Mouse (Mus musculus): ENCODE results near the gene Por. TPM values are rescaled to one million over a fixed set of nuclear protein-coding genes. Genes with fewer than 3 reads are reported as not detected.

The Por gene
- polyA plus RNA-seq, 1 experiment: 145 TPM

DNA sequence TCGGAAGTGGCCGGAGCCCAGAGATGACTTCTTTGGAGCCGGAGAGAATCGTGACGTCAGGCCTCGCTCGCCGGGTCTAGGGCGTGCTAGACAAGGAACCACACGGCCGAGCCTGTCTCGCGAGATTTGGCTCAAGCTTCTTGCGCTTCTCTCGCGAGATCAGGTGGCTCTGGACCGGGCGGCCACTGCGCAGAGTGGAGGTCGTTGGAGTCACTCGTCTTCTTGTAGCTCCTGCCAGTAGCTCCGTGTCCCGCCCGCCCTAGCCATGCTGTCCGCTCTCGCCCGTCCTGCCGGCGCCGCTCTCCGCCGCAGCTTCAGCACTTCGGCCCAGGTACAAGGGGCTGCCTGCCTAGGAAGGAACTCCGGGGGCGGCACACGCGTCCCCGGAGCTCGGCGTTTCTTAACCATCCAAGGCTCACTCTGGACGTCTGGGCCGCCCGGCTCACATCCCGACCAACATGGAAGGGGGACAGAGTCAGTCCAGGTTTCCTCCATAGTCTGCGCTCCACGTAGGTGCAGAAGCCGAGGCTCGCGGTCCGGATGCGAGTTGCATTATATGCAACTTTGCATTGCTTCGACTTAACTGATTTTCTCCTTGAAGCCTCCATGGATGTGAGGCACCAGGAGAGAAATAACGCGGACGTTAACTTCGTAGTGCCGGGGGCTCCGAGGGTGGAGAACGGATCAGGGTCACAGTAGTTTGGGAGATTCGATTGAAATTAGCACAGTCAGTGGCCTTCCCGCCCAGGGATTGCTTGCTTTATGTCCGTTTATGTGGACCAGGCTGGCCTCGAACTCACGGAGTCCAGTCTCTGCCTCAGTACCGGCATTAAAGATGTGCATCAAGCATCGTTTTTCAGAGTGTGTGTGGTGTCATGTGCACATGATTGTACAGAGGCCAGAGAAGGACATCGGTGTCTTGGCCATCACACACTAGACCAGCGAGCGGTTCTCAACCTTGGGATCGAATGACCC lies 108.9 kb downstream of the Por start, which contains the start of gene Mdh2:
TSS of gene Mdh2 (plus strand) at position 10 of the 975 bp plus-strand sequence.
- peak; percentile 100 for DNase-seq (ENCODE audit: low read depth)
- TF ChIP-seq POLR2A (IDR thresholded peaks at IDR 0.05; ENCODE audit: borderline replicate concordance, extremely low read depth, insufficient read depth, insufficient read length, poor library complexity, severe bottlenecking): peak; percentile 76; the same call in 1 of the 2 replicates
- no peak for TF ChIP-seq CTCF (IDR thresholded peaks at IDR 0.05; ENCODE audit: borderline replicate concordance, extremely low read depth, insufficient read depth, insufficient read length)

DNA sequence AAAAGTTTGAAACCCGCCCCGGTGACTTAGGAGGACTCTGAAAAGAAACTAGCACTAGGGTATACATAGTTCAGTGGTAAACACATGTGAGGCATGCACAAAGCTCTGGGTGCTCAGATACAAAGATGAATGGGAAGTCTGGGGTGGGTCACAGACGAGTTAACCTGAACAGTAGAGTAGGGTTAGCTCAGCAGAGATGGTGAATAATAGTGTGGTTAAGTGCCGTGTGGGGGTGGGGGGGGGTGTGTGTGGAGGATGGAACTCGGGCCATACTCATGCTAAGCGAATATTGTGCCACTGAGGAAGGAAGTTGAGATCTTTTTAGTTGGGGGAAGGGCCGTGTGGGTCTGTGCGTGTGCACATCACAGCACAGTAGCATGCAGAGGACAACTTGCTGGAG lies 110.5 kb downstream of the Por start:
- TF ChIP-seq POLR2A (IDR thresholded peaks at IDR 0.05; ENCODE audit: borderline replicate concordance, extremely low read depth, insufficient read depth, insufficient read length, poor library complexity, severe bottlenecking): no peak
- no peak for TF ChIP-seq CTCF (IDR thresholded peaks at IDR 0.05; ENCODE audit: borderline replicate concordance, extremely low read depth, insufficient read depth, insufficient read length)
- no peak for DNase-seq (ENCODE audit: low read depth)

DNA sequence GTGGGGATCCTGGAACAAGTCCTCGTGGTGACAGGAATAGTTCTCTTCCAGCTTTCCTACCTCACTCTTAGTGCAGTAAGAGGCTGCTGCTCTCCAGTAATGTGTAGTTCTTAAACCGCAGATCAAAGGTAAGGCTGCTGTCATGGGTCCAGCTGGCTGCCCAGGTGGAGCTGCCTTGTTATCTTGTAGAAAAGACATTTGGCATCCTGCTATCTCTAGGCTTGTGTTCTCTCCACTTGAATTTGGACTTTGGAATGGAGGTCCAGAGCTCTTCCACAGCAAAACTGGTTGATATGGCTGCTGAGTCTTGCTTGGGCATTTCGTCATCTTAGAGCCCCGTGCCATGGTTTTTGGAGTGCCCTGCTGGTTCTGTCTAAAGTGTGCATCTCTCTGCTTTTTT lies 113.1 kb downstream of the Por start:
- no peak for DNase-seq (ENCODE audit: low read depth)
- TF ChIP-seq CTCF (IDR thresholded peaks at IDR 0.05; ENCODE audit: borderline replicate concordance, extremely low read depth, insufficient read depth, insufficient read length): no peak
- TF ChIP-seq POLR2A (IDR thresholded peaks at IDR 0.05; ENCODE audit: borderline replicate concordance, extremely low read depth, insufficient read depth, insufficient read length, poor library complexity, severe bottlenecking): no peak

Other genes with a start within 250 kb of the Por start
- gene Hip1, start 124.9 kb upstream of the Por start, polyA plus RNA-seq (2012; rRNA removed): 44.0 and 58.5 TPM in 2 replicates
- not detected in 2 replicates for gene Ccl26, start 106.5 kb upstream of the Por start, polyA plus RNA-seq (2012; rRNA removed)
- 0.97 and 1.3 TPM in 2 replicates for gene Ccl24, start 97.0 kb upstream of the Por start, polyA plus RNA-seq (2012; rRNA removed)
- 42.5 and 64.4 TPM in 2 replicates for gene Rhbdd2, start 37.4 kb upstream of the Por start, polyA plus RNA-seq (2012; rRNA removed)
- gene Tmem120a, start 74.4 kb downstream of the Por start, polyA plus RNA-seq (2012; rRNA removed): 36.9 and 39.3 TPM in 2 replicates
- 0.08 and 0.15 TPM in 2 replicates for gene Styxl1, start 108.4 kb downstream of the Por start, polyA plus RNA-seq (2012; rRNA removed)
- 476 and 499 TPM in 2 replicates for gene Mdh2, start 108.4 kb downstream of the Por start, polyA plus RNA-seq (2012; rRNA removed)
- 57.1 and 82.6 TPM in 2 replicates for gene Srrm3, start 136.9 kb downstream of the Por start, polyA plus RNA-seq (2012; rRNA removed)
- 17.2 and 27.4 TPM in 2 replicates for gene Hspb1, start 217.9 kb downstream of the Por start, polyA plus RNA-seq (2012; rRNA removed)